Mouse (Mus musculus): ENCODE measurements at regions not wholly inside any gene's neighbourhood (a gene's known extent, or its start where the extent isn't known, plus 50 kb on each side); places are given as distances from the start of the nearest gene placed in this dataset.

- TF ChIP-seq CTCF (IDR thresholded peaks at IDR 0.05; ENCODE audit: low read depth) = no peak
- Histone ChIP-seq H3K4me2 (ENCODE audit: low read depth, low read length) (no peak overlapping the region), H3K36me3 (ENCODE audit: insufficient read depth, low read length) (no peaks in the 10 kb centered on the region), H3K27ac (no peak overlapping the region), H3K27me3 (ENCODE audit: insufficient read depth, low read length) (no peaks in the 10 kb centered on the region), H3K4me1 (ENCODE audit: insufficient read depth, low read length) (no peaks in the 10 kb centered on the region), H3K9ac (replicated peaks; ENCODE audit: low read length) (no peak overlapping the region), H3K4me3 (ENCODE audit: low read length) (no peak overlapping the region), H3K9me3 (ENCODE audit: low read length) (no peaks in the 10 kb centered on the region)
- 95% methylated on average over 3 of the region's 3 CpGs for WGBS
- ATAC-seq (no peak), DNase-seq (ENCODE audit: low spot score) (no peak)
Measured at GRCm38 (mm10) chrX:117272809-117273208, 258.3 kb downstream of the H2afb1 start.

GRCm38 (mm10) chrX:117298500-117298899 lies 283.9 kb downstream of the H2afb1 start:
- H3K27ac ChIP-seq = no peak overlapping the region
- no peaks in the 10 kb centered on the region for H3K27me3 ChIP-seq (ENCODE audit: insufficient read depth, low read length)
- no peaks in the 10 kb centered on the region for H3K9me3 ChIP-seq (ENCODE audit: low read length)
- DNase-seq (ENCODE audit: low spot score) (no peak), ATAC-seq (no peak)
- H3K36me3 ChIP-seq (ENCODE audit: insufficient read depth, low read length) = no peaks in the 10 kb centered on the region
- no peak overlapping the region for H3K9ac ChIP-seq (replicated peaks; ENCODE audit: low read length)
- H3K4me3 ChIP-seq (ENCODE audit: low read length) = no peak overlapping the region
- no peaks in the 10 kb centered on the region for H3K4me1 ChIP-seq (ENCODE audit: insufficient read depth, low read length)
- TF ChIP-seq CTCF (IDR thresholded peaks at IDR 0.05; ENCODE audit: low read depth) = no peak
- WGBS = 77% methylated on average over 7 of the region's 7 CpGs
- no peak overlapping the region for H3K4me2 ChIP-seq (ENCODE audit: low read depth, low read length)

GRCm38 (mm10) chrX:117299697-117300192 lies 285.2 kb downstream of the H2afb1 start:
- ATAC-seq (no peak), DNase-seq (ENCODE audit: low spot score) (peak; percentile 4)
- no peak overlapping the region for H3K9ac ChIP-seq (replicated peaks; ENCODE audit: low read length)
- H3K36me3 ChIP-seq (ENCODE audit: insufficient read depth, low read length) = no peaks in the 10 kb centered on the region
- 20% methylated on average over 2 of the region's 2 CpGs for WGBS
- H3K9me3 ChIP-seq (ENCODE audit: low read length) = no peaks in the 10 kb centered on the region
- no peaks in the 10 kb centered on the region for H3K27me3 ChIP-seq (ENCODE audit: insufficient read depth, low read length)
- no peak overlapping the region for H3K4me3 ChIP-seq (ENCODE audit: low read length)
- no peak for TF ChIP-seq CTCF (IDR thresholded peaks at IDR 0.05; ENCODE audit: low read depth)
- H3K4me2 ChIP-seq (ENCODE audit: low read depth, low read length) = no peak overlapping the region
- H3K27ac ChIP-seq = no peak overlapping the region
- no peaks in the 10 kb centered on the region for H3K4me1 ChIP-seq (ENCODE audit: insufficient read depth, low read length)

Data from hindbrain, postnatal 0 days (tissue).